Mouse (Mus musculus) spleen, postnatal 36 days (tissue): Measurements from ENCODE around the gene Apoa2.
"Not testable (repeated sequence)": the region's sequence is repeated elsewhere in the genome, so short reads cannot be mapped to it uniquely, and the experiment has no call there.

Source experiments
- DNase-seq, 2 experiments: peaks; one replicate each; pipeline ENCODE4 v3.0.0; 2022; ENCODE audit warnings: low spot score in 2 of 2, mixed read lengths in 1 of 2

Apoa2 gene

DNA sequence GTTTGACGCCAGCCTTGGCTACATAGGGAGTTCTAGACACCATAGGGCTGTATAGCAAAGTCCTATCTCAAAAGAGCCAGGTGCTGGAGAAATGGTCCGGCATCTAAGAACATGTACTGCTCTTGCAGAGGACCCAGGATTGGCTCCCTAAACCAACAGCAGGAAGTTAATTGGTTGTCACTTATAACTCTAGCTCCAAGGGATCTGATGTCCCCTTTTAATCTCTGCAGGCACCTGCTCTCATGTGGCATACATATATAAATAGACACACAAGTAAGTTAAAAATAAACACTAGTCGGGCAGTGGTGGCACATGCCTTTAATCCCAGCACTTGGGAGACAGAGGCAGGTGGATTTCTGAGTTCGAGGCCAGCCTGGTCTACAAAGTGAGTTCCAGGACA lies 10.9 kb downstream of the Apoa2 start:
- DNase-seq = no peak

DNA sequence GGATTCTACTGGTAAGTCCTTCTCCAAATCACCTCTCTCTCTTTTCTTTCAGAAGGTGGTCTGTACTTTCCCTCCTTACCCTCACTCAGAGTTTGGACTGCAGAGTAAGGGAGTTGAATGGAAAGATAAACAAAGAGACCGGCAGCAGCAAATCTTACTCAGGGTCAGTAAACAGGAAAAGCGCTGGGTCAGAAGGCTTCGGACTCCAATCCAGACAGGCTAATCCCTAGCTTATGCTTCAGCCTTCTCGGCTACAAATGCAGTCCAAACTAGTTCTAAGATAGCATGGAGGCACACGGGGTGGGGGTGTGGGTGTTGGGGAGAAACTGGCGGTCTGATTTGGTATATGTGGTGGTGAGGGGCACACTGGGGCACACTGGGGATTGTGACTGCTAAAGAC lies 12.6 kb downstream of the Apoa2 start:
- no peak for DNase-seq

DNA sequence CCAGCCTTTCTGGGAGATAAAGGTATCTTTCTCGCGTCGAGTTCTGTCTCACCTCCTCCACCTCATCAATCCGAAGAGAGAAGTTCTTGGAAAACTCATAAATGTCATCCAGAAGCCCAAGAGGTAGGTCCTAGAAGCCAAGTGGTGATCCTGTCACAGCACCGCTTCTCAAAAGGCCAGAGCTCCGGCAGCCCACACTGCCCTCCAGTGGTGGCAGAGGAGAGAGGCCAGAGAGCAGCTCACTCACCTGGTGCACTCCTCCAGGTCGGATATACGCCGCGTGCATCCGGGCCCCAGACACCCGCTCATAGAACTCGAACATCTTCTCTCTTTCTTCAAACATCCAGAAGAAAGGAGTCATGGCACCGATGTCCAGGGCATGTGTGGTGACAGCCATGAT lies 13.6 kb downstream of the Apoa2 start:
- peak; percentile 41 to 48 for DNase-seq

DNA sequence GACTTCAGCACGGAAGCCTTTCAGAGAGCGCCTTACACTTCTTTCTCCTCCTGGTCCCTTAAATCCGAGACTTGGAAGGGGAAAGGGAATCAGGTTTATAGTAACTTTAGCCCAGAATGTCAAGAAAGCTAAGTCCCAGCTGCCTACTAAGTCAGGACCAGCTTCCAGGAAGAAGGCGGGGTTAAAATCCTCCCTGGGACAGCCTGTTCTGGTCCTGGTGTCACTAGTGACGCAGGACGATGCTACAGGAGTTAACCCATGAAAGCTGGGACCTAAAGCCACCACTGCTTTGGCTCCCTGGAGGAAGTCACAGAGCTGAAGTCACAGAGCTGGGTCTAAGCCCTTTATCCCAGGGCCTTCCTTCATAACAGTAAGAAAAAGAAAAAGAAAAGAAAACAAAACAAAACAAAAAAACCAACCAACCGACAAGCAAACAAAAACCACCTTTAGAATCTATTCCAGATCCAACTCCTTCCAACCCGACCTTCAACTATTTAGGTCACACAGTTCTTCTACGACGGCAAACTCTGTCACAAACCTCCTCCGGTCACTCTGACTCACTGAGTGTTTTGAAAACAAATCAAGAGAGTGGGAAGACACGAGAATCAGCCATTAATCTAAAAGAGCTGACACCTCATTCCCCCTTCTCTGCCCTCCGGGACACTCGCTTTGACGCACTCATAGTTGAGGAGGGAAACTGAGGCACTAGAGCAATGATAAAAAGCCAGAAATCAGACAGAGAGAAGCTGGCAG lies 15.3 kb downstream of the Apoa2 start:
- no peak for DNase-seq

DNA sequence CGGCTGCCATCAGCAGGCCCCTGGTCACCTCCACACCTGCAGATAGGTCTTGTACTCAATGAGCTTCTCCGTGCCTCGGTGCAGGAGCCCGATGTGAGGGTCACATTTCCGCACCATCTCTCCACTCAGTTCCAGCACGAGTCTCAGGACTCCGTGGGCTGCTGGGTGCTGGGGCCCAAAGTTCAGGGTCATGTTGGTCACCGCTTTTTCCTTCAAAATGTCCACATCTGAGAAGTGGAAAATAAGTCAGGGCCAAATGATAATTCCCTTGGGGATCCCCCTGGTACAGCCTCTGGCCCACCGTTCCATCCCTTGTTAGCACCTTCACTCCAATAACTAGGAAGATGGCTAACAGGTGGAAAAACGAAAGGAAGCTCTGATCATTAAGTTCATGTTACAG lies 16.1 kb downstream of the Apoa2 start:
- no peak for DNase-seq

DNA sequence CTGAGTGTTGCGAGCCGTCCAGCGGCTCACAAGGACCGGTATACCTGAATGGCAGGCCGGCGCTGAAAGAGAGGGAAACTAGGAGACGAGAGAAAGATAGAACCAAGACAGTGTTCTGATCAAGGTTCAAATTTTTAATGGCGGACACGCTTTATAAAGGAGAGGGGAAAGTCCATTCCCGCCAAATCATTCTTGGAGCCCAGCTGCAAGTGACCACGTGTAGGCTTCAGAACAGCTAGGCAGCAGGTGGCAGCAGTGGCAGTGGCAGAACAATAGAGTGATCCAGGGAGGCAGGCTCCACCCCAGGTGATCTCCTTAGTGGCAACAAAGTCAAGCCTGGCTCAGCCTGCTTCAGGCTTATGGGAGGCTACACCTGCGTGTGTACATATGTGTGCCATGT lies 17.1 kb downstream of the Apoa2 start:
- not testable (repeated sequence) for DNase-seq

DNA sequence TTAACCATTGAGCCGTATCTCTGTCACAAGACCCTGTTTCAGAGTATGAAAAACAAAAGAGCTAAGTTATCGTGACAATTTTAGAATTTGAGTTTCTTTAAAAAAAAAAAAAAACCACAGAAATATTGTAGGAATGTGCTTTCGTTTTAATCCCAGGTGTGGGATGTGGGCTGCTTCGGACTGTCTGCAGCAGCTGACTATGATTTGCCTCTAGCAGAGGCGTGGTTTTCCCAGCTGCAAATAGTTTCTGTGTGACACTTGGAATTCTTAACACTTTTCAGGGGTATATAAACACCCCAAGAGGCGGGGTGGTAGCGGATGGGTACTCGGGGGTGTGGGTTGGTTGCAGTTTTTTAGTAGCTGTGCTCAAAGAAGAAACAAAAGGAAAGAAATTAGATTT lies 20.5 kb downstream of the Apoa2 start:
- DNase-seq = no peak

DNA sequence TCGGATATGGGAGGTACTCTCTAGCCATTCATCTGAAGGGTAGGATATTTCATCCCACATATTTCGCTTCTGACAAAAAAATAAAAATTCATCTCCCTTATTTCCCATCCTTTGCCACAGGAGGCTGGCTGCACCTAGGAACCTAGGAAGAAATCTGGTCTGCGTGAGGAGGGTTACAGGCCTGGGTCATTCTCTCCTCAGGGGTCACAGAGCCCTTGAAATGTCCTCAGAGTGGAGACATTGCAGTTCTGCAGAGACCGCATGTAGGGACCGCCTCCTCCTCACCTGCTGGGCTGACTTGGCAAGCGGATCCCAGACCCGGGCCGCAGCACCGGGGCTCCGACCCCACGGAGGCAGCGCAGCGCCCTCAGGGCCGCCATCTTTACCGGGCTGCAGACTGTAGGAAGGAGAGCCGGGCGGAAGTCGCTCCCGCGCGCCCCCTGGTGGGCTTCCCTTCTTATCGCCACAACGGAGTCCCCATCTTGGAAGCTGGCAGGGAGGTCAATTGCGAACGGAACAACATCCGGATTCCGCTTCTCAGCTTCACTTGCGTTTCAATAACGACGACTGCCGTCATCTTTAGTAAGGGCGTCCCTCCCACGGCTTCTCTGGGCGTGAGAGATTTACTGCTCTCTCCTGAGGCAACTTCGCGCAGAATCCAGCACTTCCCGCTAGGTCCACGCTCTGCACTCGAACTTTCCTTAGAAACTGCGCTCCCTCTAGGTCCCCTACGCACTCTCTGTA lies 22.0 kb downstream of the Apoa2 start:
- peak; percentile 96 to 97 for DNase-seq

DNA sequence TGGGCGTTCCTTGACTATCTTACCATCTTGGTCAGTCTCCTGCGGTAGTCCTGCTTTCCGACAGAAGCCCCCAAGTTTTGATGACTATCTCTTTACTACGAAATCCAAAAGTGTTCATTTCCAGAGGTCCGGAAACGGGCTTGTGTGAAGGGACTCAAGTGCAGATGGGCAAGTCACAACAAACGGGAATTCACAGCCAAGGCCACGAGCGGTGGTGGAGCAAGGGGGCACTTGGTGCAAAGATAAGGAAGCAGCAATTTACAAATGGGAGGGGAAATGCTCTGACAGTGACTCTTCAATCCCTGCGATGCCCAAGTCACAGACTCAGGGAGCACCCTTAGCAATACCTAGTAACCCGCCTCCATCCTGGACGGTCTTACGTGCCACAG lies 22.6 kb downstream of the Apoa2 start:
- no peak for DNase-seq

DNA sequence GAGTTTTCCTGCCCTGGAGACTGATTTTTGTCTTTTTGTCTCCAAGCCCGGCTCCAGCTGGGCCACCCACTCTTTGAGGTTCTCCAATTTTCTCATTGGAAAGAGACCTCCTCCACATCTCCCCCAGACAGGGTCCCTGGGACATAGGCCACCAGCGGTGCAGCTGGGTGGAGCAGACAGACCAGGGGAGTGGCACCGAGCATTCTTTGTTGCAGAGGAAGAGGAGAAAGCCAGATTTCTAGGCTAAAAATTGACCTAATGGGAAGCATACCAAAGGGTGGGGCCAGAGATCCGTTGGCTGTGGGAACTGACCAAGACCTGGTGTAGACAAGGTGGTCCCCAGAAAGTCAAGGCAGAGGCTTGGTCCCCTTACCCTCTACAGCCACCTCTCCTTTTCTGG lies 23.1 kb downstream of the Apoa2 start:
- no peak for DNase-seq

DNA sequence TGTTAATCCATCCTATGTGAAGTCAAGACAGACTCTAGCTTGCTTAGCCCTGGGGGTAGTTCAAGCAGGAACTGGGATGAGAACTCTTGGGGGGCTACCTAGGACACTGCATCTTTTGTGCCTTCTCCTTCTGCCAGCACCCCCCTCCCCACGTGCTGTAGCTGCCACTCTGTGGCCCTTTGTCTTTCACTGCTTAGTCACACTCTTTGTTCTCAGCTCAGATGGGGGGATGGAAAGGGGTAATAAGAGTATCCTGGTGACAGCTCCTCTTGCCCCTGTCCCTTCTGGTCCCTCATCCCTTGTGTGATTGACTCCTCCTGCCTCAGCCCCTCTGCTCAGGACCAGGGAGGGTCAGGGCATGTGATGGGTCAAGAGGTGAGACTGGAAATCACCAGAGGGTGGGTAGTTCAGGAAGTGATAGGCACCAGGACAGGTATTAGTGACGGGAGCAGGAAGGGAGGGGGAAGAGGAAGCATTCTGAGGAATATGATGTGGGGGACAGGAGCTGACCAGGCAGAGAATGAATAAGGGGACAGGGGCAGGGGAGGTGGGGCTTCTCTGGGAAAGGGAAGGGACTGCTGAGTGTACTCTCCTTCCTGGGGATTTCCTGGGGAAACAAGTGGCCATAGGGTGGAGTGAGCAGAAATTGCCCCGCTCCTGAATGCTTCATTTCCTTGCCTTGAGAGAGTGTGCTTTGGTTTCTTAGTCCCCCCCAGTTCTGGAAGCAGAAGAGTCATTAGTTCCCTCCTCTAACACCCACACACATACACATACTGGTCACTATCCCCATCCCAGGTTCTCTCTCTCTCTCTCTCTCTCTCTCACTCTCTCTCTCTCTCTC lies 23.8 kb downstream of the Apoa2 start:
- DNase-seq = no peak

DNA sequence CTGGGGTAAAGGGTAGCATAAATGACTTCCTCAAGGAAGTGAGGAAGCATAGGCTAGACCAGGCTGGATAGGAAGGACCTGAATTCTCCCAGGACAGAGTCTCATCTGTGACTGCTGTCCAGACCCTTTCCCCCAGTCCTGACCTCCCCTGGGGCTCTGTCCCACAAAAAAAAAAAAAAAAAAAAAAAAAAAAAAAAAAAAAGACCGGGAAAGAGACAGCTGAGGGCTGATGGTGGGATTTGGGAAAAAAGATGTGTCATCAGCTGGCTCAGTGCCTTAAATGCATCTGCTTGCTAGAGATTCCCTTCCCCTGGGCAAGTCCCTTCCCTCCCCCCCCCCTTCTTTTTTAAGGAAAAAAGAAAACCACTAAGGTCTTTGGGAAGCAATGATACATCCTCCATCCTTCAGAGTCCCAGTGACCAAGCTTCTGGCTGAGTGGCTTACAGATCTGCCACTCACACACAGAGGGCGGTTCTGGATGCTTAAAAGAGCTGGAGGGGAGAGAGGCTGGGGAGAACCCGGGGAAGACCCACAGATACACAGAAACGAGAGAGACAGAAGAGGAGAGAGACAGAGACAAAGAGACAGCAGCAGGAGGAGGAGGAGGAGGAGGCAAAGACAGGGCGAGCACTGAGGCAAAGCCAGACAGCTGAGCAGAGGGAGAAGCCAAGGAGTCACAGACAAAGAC lies 25.2 kb downstream of the Apoa2 start, which contains the start of gene Adamts4:
Gene Adamts4, plus strand, starts transcription at position 509 of the 688 bp plus-strand sequence.
- DNase-seq = no peak

DNA sequence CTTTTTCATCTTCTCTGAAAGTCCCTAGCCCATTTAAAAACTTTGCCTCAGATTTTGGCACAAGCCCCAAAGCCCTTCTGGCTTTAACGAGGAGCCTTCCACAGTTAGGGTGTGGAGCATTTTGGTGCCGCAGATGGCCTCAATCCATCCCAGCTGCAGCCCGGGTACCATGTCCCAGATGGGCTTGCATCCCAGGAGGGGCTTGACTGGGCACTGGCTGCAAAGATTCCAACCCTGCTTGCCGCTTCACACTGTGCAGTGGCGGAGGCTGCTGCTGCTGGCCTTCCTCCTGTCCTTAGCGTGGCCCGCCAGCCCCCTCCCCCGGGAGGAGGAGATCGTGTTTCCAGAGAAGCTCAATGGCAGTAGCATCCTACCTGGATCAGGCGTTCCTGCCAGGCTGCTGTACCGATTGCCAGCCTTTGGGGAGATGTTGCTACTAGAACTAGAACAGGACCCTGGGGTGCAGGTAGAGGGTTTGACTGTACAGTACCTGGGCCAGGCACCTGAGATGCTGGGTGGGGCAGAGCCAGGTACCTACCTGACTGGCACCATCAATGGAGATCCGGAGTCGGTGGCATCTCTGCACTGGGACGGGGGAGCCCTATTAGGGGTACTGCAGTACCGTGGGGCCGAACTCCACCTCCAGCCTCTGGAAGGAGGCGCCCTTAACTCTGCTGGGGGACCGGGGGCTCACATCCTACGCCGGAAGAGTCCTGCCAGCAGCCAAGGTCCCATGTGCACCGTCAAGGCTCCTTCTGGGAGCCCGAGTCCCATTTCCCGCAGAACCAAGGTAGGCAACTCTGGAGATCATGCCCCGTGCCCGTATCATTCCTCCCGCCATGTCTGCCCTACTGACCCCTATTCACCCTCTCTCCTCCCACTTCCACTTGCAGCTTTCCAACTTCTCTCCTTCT lies 26.1 kb downstream of the Apoa2 start, which contains the start of gene Ndufs2:
Gene Ndufs2, minus strand, starts transcription at position 709 of the 914 bp plus-strand sequence.
- no peak for DNase-seq

DNA sequence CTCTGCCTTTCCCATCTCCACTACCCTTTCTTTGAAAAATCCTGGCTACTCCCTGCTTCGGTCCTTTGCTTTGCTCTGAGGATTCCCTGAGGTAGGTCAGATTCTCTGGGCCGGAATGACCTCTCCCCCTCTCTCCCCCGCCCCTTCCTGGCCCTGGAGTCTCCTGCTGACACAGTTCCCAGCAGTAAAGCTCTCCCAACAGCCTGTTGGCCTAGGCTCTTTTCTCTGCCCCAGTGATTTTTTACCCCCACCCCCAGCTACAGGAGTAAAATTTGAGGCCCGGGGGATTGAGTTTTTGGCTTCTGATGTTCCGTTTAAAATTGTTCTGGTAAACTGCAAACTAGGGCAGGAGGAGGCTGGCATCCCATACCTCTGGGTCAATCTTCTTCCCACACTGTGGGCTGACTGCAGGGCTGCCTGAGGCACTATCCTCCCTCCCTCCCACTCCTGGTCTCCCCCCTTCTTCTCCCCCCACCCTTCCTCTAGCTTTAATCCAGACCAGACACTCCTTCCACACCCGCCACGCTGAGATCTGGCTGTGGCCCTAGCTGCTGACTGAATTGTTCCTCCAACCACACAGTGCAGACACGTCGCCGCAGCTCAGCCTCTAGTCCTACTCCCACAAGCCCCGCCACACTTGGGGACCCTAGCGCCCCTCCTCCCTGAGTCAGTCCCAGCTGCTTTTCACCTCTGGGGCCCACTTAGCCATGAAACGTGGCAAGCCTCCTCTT lies 26.9 kb downstream of the Apoa2 start:
- DNase-seq = no peak

DNA sequence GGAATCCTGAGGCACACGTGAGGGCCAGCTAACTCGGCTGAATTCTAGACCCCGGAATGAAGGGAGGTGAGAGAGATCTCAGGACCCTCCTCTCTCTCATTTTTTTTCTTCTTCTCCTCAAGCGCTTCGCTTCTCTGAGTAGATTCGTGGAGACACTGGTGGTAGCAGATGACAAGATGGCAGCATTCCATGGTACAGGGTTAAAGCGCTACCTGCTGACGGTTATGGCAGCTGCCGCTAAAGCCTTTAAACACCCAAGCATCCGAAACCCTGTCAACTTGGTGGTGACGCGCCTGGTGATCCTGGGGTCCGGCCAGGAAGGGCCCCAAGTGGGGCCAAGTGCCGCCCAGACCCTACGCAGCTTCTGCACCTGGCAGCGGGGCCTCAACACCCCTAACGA lies 27.6 kb downstream of the Apoa2 start:
- DNase-seq = no peak

DNA sequence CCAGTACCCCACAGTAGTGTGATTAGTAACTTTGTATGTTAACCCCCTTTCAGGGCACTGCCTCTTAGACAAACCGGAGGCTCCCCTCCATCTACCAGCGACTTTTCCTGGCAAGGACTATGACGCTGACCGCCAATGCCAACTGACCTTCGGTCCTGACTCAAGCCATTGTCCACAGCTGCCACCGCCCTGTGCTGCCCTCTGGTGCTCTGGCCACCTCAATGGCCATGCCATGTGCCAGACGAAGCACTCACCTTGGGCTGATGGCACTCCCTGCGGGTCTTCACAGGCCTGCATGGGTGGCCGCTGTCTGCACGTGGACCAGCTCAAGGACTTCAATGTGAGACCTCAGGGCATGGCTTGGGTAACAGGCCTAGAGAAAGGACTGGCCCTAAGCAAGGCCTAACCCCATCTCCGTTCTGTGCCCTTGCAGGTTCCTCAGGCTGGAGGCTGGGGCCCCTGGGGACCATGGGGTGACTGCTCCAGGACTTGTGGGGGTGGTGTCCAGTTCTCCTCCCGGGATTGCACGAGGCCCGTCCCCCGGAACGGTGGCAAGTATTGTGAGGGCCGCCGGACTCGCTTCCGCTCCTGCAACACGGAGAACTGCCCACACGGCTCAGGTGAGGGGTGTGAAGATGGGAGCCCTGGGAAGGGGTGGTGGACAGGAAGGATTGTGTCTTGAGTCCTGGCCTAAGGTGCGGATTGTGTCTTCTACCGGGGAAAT lies 31.4 kb downstream of the Apoa2 start:
- DNase-seq = no peak

DNA sequence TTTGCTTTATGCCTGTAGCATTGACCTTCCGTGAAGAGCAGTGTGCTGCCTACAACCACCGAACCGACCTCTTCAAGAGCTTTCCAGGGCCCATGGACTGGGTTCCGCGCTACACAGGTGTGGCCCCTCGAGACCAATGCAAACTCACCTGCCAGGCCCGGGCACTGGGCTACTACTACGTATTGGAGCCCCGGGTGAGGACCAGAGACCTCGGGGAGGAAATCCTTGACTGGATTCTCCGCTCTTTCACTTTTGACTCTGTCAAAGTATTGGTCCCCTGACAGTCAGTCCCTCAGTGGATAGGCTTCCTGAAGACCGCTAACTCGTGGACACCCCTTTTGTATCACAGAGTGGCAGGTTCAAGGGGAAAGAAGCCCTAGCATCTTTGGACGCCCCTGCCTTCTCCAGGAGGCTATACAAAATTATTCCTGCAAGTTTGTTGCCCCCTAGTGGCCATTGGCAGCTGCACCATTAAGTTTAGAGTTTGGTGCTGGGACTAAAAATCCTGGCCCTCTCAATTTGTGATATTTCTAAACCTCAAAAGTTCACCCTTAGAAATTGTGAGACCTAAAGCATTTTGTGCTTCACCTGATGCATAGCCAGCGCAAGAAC lies 32.2 kb downstream of the Apoa2 start:
- peak; percentile 45 to 68 for DNase-seq

DNA sequence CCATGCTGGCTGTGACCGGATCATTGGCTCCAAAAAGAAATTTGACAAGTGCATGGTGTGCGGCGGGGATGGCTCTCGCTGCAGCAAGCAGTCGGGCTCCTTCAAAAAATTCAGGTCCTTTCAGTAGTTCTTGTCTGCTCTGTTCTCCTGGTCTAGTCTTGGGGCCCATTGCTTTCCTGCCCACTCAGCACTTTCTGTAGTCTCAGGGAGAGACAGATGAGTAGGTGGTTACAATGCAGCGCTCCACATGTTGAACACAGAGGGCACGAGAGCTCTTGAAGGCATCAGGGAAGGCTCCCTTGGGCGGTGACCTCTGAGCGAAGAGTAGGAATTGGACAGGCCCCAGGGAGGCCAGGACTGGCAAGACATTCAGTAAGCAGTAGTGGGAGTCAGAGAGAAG lies 32.9 kb downstream of the Apoa2 start:
- no peak for DNase-seq

DNA sequence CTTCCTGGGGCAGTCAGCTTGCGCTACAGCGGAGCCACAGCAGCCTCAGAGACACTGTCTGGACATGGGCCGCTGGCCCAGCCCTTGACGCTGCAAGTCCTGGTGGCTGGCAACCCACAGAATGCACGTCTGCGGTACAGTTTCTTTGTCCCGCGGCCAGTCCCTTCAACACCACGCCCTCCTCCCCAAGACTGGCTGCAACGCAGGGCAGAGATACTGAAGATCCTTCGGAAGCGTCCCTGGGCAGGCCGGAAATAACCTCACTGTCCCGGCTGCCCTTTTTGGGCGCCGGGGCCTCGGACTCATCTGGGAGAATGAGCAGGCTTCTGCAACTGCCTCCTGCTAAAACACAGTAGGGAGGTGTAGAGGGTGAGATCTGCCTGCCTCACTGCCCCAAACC lies 34.1 kb downstream of the Apoa2 start:
- no peak for DNase-seq
